Mouse (Mus musculus) liver, postnatal 0 days (tissue): ENCODE results near the gene Epha2.

Experiments
- CTCF ChIP-seq: sonication (generic); IDR thresholded peaks from 2 replicates; pipeline ENCODE4 v1.5.1; 2016; ENCODE audit warnings: antibody characterized with exemption, low read depth
- EP300 ChIP-seq: IDR thresholded peaks from 2 replicates; pipeline ENCODE4 v1.6.1; 2016; ENCODE audit warnings: antibody characterized with exemption, low read depth, mild to moderate bottlenecking

DNA sequence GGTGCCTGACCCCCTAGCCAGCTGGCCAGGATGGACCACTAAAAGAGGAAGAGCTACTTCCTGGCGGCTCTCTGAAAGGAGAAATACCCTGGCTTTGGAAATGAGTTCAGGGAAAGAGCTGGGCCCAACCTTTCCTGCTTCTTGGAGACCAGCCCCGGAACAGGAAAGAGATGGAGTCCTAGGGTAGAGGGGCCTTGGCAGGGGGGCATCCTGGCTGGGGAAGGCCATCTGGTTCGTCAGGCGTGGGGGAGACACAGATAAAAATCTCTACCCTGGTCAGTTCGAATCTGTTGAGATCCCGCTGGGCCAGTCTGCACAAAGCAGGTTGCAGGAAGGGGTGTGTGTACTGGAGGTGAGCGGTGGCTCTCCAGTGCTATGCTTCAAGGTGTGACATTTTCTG is 15.0 kb downstream of the Epha2 start:
- no peak for TF ChIP-seq EP300
- TF ChIP-seq CTCF, result no peak
